Mouse (Mus musculus) bone marrow, adult 2 months (tissue): Measurements from ENCODE around the gene Kif2c.

Source experiments
- CTCF ChIP-seq: fragments of 200-500 bp; IDR thresholded peaks from 2 replicates; pipeline ENCODE4 v1.5.1; 2011; ENCODE audit warnings: low read length, control low read depth; ENCODE audit not compliant: control insufficient read depth, insufficient read depth
- POLR2A ChIP-seq: fragments of 200-500 bp; IDR thresholded peaks from 2 replicates; pipeline ENCODE4 v1.6.1; 2011; ENCODE audit warnings: low read depth, mild to moderate bottlenecking, control low read depth, low read length, borderline replicate concordance; ENCODE audit not compliant: control insufficient read depth

DNA sequence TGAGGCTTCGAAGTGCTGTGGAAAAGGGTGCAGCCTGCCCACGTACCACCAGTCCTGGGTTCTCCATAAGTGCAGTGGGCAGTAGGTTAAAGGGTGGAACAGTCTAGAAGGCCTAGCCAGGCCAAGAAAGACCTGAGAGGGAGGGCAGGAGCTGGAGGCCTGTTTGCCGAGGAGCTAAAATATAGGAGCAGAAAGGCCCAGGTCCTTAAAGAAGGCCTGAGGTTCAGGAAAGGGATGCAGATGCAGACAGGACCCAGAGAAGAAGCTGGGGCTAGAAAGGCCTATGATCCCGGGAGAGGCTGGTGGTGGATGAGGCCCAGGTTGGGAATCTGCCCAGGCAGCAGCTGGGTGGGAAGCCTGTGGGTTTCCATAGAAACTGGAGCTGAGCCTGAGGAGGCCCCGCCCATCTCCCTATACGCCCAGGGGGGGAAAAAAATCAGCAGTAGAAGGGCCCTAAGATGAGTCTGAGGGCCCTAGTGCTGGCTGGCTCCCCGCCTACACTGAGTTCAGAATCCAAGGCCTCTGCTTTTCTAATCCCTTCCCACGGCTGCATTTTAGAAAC lies 57.0 kb downstream of the Kif2c start, which contains the start of gene Btbd19:
- no peak for TF ChIP-seq CTCF
- TF ChIP-seq POLR2A: no peak
